Mouse (Mus musculus): ENCODE data around the gene Tbcc.

DNA sequence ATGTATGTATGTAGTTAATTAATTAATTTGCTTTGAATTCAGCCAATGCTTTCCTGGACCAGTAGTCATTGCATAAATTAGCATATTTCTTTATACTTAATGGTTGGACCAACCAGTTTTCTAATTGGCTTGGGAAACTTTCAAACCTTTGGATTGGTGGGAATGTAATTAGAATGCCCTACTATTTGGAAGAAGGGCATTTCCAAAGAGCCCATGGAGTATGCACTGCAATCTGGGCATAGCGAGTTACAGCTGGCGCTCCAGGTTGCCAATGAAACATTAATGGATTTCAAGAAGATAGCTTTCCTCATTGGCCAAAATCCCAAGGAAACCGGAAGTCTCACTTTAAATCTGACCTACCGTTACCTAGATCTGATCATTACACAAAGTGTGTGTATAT lies 30.4 kb upstream of the Tbcc start:
- TF ChIP-seq CTCF (IDR thresholded peaks at IDR 0.05; ENCODE audit: low read depth, low read length) = no peak
- TF ChIP-seq POLR2AphosphoS5 (IDR thresholded peaks at IDR 0.05; ENCODE audit: insufficient replicate concordance, low read depth, low read length) = no peak
- no peak for TF ChIP-seq GATA2 (IDR thresholded peaks at IDR 0.05; ENCODE audit: borderline replicate concordance, low read depth, low read length)
- TF ChIP-seq TAL1 (conservative IDR thresholded peaks at IDR 0.05; ENCODE audit: low read depth, low read length) = no peak
- no peak for TF ChIP-seq GATA1 (IDR thresholded peaks at IDR 0.05; ENCODE audit: borderline replicate concordance, low read length)
